Mouse (Mus musculus): ENCODE measurements around the gene Pigs.

The Pigs gene

GRCm38 (mm10) chr11:78364103-78364502 lies 35.9 kb downstream of the Pigs start:
- DNase-seq (ENCODE audit: low read depth, low spot score) = no peak

GRCm38 (mm10) chr11:78367456-78368225 lies 39.4 kb downstream of the Pigs start:
- no peak for DNase-seq (ENCODE audit: low read depth, low spot score)

- no peak for DNase-seq (ENCODE audit: low read depth, low spot score)
Measured at GRCm38 (mm10) chr11:78370389-78370788, 42.2 kb downstream of the Pigs start.

DNA sequence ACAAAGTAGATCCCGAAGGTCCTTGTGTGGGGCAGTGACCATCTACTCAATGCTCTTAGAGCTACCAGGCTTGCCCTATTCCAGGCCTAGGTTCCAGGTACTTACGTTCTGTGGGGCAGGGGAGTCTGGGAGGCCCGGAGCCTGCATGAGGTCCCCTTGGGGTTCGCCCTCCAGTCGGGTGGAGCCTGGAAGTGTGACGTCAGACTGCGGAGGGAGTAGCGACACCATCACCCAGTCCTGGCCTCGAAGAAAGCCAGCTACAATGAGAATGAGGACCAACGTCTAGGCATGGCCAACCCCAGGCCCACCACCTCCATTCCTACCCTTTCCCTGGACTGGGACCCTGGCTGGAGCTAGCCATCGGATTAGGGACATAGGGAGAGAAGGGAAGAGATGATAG lies 43.5 kb downstream of the Pigs start:
- DNase-seq (ENCODE audit: low read depth, low spot score) = no peak

- DNase-seq (ENCODE audit: low read depth, low spot score) = no peak
Measured at GRCm38 (mm10) chr11:78372166-78372565, 44.0 kb downstream of the Pigs start.

- DNase-seq (ENCODE audit: low read depth, low spot score) = no peak
Measured at GRCm38 (mm10) chr11:78372610-78373009, 44.4 kb downstream of the Pigs start.

DNA sequence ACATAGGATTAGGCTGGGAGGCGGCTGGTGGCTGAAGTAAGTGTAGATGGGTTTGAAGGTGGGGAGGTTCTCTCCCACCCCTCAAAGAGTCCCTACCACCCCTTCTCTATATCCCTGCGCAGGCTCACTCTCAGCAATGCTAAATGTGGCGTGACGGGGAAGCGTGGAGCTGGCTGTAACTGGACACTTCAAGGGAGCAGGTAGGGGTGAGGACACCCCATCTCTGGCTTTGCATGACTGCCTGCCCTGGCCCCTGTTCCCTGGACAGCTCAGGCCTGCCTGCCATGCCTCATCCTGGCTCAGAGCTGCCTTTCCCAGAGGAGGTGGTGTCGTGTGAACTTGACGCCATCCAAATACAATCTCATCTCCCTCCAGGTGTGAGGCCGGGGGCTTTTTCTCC lies 45.9 kb downstream of the Pigs start:
- DNase-seq (ENCODE audit: low read depth, low spot score) = no peak

GRCm38 (mm10) chr11:78377549-78378159 lies 49.4 kb downstream of the Pigs start:
- no peak for DNase-seq (ENCODE audit: low read depth, low spot score)

DNA sequence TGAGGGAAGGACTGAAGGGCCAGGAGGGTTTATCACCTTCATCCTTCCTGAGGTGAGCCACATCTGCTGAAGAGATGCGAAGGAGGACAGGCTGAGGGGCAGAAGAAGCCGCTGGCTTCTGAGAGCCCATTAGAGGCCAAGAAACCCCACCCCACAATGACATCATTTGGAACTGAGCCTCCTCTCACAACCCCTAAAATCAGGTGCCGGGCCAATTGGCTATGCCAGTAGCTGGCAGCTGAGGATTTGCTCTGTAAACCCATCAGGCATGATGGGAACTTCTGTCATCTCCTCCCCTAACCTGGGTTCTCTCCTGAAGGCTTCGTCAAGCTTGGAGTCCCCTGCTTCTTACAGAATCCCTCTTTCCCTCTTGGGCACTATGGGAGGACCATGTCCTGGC lies 52.1 kb downstream of the Pigs start:
- DNase-seq (ENCODE audit: low read depth, low spot score) = no peak

GRCm38 (mm10) chr11:78380996-78381395 lies 52.8 kb downstream of the Pigs start:
- DNase-seq (ENCODE audit: low read depth, low spot score) = no peak

DNA sequence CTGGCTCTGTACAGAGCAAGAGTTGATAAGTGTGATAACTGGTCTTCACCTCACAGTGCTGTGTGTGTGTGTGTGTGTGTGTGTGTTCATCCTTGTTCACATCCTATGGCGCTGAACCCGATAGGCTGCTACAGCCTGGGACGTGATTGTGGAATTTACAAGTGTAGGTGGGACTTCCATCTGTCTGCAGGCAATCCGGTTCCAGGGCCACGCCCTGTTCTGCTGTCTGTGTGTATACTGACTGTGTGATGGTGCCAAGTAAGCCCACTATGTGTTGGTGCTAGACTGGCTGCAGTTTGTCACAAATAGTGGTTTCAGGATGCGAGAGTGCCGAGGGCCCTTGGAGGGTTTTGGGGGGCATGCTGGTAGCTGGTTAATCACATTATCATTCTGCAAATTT lies 54.1 kb downstream of the Pigs start:
- DNase-seq (ENCODE audit: low read depth, low spot score) = no peak

DNA sequence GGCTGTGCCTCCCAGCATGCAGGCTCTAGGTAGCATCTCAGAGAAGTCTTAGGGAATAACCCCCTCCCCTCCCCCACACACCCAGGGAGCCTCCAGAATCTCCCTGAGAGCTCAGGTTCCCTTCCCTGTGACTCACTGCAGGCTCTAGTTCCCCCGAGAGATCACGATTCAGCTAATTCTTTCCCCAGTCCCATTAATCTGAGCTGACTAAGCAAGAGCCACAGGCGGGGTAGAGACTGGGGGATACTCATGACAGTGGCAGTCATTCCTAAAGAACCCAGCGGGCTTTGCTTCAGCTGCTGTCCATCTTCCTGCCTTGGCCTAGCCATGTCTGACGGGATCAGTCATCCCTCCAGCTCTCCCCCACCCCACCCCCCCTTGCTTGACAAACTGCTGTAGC lies 54.5 kb downstream of the Pigs start:
- no peak for DNase-seq (ENCODE audit: low read depth, low spot score)

- no peak for DNase-seq (ENCODE audit: low read depth, low spot score)
Measured at GRCm38 (mm10) chr11:78385776-78386175, 57.6 kb downstream of the Pigs start.

GRCm38 (mm10) chr11:78386508-78387043 lies 58.4 kb downstream of the Pigs start, which contains the start of gene Foxn1:
Gene Foxn1 (minus strand): TSS chr11:78386558.
- no peak for DNase-seq (ENCODE audit: low read depth, low spot score)

Measured in brain, embryonic 18.5 days (tissue).